Mouse (Mus musculus): ENCODE measurements around the gene Chaf1b. TPM values are rescaled to one million over a fixed set of nuclear protein-coding genes. Genes with fewer than 3 reads are reported as not detected.

Gene Chaf1b
- polyA plus RNA-seq, 1 experiment = 3.2 TPM

GRCm38 (mm10) chr16:93947396-93947795 lies 63.7 kb downstream of the Chaf1b start:
- DNase-seq (ENCODE audit: low spot score) = no peak

Other genes with a start within 250 kb of the Chaf1b start
- 18.0 and 21.7 TPM in 2 replicates for gene Cbr3, start 200.7 kb upstream of the Chaf1b start, polyA plus RNA-seq (2012; rRNA removed)
- gene Dop1b, start 172.0 kb upstream of the Chaf1b start, polyA plus RNA-seq (2012; rRNA removed) = 30.7 and 34.3 TPM in 2 replicates
- 23.1 and 28.4 TPM in 2 replicates for gene Morc3, start 51.8 kb upstream of the Chaf1b start, polyA plus RNA-seq (2012; rRNA removed)
- gene Cldn14, start 124.9 kb downstream of the Chaf1b start, polyA plus RNA-seq (2012; rRNA removed) = not detected in 2 replicates
- not detected in 2 replicates for gene Sim2, start 201.0 kb downstream of the Chaf1b start, polyA plus RNA-seq (2012; rRNA removed)